Mouse (Mus musculus): Measurements from ENCODE around the gene Bcdin3d. TPM values are rescaled to one million over a fixed set of nuclear protein-coding genes. Genes with fewer than 3 reads are reported as not detected.

Gene Bcdin3d
- polyA plus RNA-seq, 1 experiment from 2014 or later = 21.5 TPM

GRCm38 (mm10) chr15:99471677-99472063 is 2.9 kb downstream of the Bcdin3d start:
- Histone ChIP-seq H3K4me2 (no peak overlapping the region), H3K36me3 (replicated peaks) (peaks cover 24% of the 10 kb centered on the region), H3K4me1 (peaks cover 9% of the 10 kb centered on the region), H3K27ac (no peak overlapping the region), H3K9me3 (no peaks in the 10 kb centered on the region), H3K9ac (no peak overlapping the region), H3K27me3 (peaks cover 6% of the 10 kb centered on the region; the same call in 1 of the 2 replicates), H3K4me3 (replicated peaks) (no peak overlapping the region)
- WGBS = 79% methylated on average over 14 of the region's 14 CpGs
- no peak for ATAC-seq (ENCODE audit: low FRiP score)

- Histone ChIP-seq H3K27me3 (0 out of 2 replicates have a peak, but pooled peaks cover 4% of the 10 kb centered on the region), H3K27ac (no peak overlapping the region), H3K9me3 (no peaks in the 10 kb centered on the region), H3K36me3 (replicated peaks) (peaks cover 24% of the 10 kb centered on the region), H3K9ac (no peak overlapping the region), H3K4me2 (peak overlapping the region; percentile 17; the same call in 1 of the 2 replicates), H3K4me3 (replicated peaks) (no peak overlapping the region), H3K4me1 (peaks cover 9% of the 10 kb centered on the region)
- no peak for ATAC-seq (ENCODE audit: low FRiP score)
- 66% methylated on average over 17 of the region's 17 CpGs for WGBS
Observed at GRCm38 (mm10) chr15:99470971-99471676, 3.4 kb downstream of the Bcdin3d start.

DNA sequence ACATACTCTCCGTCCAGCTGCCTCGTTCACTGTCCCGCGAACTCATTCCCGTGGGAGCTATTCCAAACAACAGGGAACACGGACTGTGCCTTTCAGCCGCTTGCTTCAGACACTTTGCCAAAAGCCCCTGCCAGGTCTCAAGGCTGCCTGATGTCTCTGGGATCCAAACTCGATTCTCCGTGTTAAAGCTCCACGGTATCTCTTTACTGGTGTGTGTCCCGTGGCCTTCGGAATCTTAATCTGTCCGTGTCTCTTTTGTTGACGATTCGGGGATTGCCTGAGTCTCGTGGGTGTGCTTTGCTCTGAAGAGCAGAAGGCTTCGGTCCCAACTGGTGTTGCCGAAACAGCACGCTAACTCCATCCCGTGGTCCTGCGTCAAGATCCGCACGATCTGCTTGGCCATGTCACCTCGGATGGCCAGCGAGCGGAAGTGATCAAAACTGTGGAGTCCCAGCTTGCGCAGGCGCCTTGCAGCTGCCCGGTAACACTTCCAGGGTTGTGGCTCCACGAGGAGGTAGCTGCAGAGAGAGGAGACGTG is 4.2 kb downstream of the Bcdin3d start:
- Histone ChIP-seq H3K27ac (no peak overlapping the region), H3K4me1 (peaks cover 9% of the 10 kb centered on the region), H3K9me3 (no peaks in the 10 kb centered on the region), H3K27me3 (no peaks in the 10 kb centered on the region), H3K36me3 (replicated peaks) (peaks cover 24% of the 10 kb centered on the region), H3K9ac (no peak overlapping the region), H3K4me2 (no peak overlapping the region), H3K4me3 (replicated peaks) (no peak overlapping the region)
- 93% methylated on average over 31 of the region's 31 CpGs for WGBS
- ATAC-seq (ENCODE audit: low FRiP score) = no peak

DNA sequence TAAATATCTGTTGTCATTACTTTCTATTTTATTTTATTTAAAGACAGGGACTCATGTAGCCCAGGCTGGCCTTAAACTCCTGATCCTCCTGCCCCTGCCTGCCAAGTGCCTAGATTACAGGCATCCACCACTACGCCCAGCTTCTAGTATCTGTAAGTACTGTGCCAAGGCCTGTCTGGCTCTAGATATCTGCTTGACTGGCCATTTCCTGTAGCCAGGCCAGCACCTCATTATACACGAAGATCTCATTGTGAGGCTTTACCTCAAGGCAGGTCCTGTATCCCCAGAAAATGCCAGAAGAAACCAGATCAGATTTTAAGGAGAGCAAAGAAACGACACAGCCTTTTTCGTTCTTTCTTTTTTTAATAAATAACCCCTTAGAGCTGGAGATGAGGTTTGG is 4.8 kb downstream of the Bcdin3d start:
- no peak overlapping the region for H3K4me2 ChIP-seq
- WGBS = 95% methylated on average over 4 of the region's 4 CpGs
- no peak overlapping the region for H3K27ac ChIP-seq
- H3K4me1 ChIP-seq = peaks cover 6% of the 10 kb centered on the region
- no peak for ATAC-seq (ENCODE audit: low FRiP score)
- H3K9me3 ChIP-seq = no peaks in the 10 kb centered on the region
- H3K4me3 ChIP-seq (replicated peaks) = no peak overlapping the region
- no peaks in the 10 kb centered on the region for H3K27me3 ChIP-seq
- no peak overlapping the region for H3K9ac ChIP-seq
- H3K36me3 ChIP-seq (replicated peaks) = peaks cover 24% of the 10 kb centered on the region

DNA sequence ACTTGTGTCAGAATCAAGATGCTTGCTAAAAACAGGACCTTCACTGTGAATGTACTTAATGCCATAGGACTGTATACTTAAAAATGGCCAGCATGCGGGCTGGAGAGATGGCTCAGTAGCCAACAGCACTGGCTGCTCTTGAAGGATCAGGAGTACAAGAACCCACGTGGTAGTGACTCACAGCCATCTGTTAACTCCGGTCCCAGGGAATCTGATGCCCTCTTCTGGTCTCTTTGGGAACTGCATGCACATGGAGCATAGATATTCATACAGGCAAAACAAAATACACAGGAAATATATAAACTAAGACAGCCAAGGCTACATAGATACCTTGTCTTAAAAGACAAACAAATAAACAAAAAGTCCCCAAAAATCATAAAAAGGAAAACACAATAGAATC is 5.5 kb downstream of the Bcdin3d start:
- H3K4me3 ChIP-seq (replicated peaks) = no peak overlapping the region
- 45% methylated on average over 3 of the region's 3 CpGs for WGBS
- H3K9me3 ChIP-seq = no peaks in the 10 kb centered on the region
- peaks cover 24% of the 10 kb centered on the region for H3K36me3 ChIP-seq (replicated peaks)
- ATAC-seq (ENCODE audit: low FRiP score) = no peak
- H3K9ac ChIP-seq = no peak overlapping the region
- H3K4me1 ChIP-seq = peaks cover 6% of the 10 kb centered on the region
- H3K4me2 ChIP-seq = no peak overlapping the region
- no peak overlapping the region for H3K27ac ChIP-seq
- no peaks in the 10 kb centered on the region for H3K27me3 ChIP-seq

- Histone ChIP-seq H3K4me2 (no peak overlapping the region), H3K27me3 (no peaks in the 10 kb centered on the region), H3K4me3 (replicated peaks) (no peak overlapping the region), H3K9me3 (no peaks in the 10 kb centered on the region), H3K4me1 (peaks cover 6% of the 10 kb centered on the region), H3K9ac (no peak overlapping the region), H3K36me3 (replicated peaks) (no peaks in the 10 kb centered on the region), H3K27ac (no peak overlapping the region)
- no peak for ATAC-seq (ENCODE audit: low FRiP score)
- WGBS = 80% methylated on average over 13 of the region's 13 CpGs
Observed at GRCm38 (mm10) chr15:99463194-99463593, 11.3 kb downstream of the Bcdin3d start.

GRCm38 (mm10) chr15:99457606-99458401 is 16.7 kb downstream of the Bcdin3d start, which contains the start of gene Nckap5l:
TSS of gene Nckap5l (minus strand) at chr15:99457748.
- H3K4me3 ChIP-seq (replicated peaks) = peak within 1 kb of the TSS; percentile 84
- peak within 1 kb of the TSS; percentile 76 for H3K9ac ChIP-seq
- H3K4me1 ChIP-seq = peaks cover 48% of the 10 kb centered on the region
- ATAC-seq (ENCODE audit: low FRiP score) = peak; percentile 96
- H3K9me3 ChIP-seq = no peaks in the 10 kb centered on the region
- H3K36me3 ChIP-seq (replicated peaks) = no peaks in the 10 kb centered on the region
- peak within 1 kb of the TSS; percentile 67 for H3K4me2 ChIP-seq
- H3K27ac ChIP-seq = peak within 1 kb of the TSS; percentile 89
- no peaks in the 10 kb centered on the region for H3K27me3 ChIP-seq
- WGBS = under 1% methylated on average over 40 of the region's 45 CpGs

DNA sequence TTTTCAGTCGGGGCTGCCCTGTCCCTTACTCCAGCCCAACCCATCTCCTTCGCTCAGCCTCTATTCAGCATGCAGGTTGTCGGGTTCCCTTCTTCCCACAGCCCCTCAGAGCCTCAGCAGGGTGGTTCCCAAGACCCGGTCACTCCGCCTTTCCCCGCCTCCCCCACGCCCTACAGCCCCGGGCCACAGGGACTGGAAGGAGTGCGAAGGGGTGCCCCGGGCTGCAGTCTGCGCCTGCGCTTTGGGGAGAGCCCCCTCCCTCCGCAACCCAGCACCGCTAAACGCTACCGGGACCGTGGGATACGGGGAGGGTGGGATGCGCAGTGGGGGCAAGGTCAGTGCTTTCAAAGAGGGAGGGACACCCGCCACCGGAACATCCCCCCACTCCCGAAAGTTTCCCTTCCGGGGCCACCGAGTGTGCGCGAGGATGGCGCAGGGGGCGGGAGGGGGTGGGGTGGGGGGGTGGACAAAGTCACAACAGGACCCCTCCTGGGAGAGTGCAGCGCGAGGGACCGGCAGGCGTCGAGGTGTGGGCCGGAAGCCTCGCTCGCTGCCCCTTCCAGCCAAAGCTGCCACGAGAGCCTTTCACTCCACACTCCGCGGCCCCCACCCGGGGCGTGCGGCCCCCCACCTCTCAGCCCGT is 17.4 kb downstream of the Bcdin3d start:
- Histone ChIP-seq H3K4me3 (replicated peaks) (peak overlapping the region; percentile 84), H3K27ac (peak overlapping the region; percentile 89), H3K36me3 (replicated peaks) (0 out of 2 replicates have a peak, but pooled peaks cover 4% of the 10 kb centered on the region), H3K9ac (peak overlapping the region; percentile 76), H3K9me3 (no peaks in the 10 kb centered on the region), H3K27me3 (no peaks in the 10 kb centered on the region), H3K4me1 (peaks cover 51% of the 10 kb centered on the region), H3K4me2 (peak overlapping the region; percentile 67)
- under 1% methylated on average over 38 of the region's 43 CpGs for WGBS
- peak; percentile 78 for ATAC-seq (ENCODE audit: low FRiP score)

- Histone ChIP-seq H3K27me3 (no peaks in the 10 kb centered on the region), H3K36me3 (replicated peaks) (0 out of 2 replicates have a peak, but pooled peaks cover 4% of the 10 kb centered on the region), H3K4me2 (peak overlapping the region; percentile 67), H3K9me3 (no peaks in the 10 kb centered on the region), H3K4me3 (replicated peaks) (peak overlapping the region; percentile 84), H3K27ac (peak overlapping the region; percentile 89), H3K4me1 (peaks cover 51% of the 10 kb centered on the region), H3K9ac (peak overlapping the region; percentile 76)
- 14% methylated on average over 7 of the region's 7 CpGs for WGBS
- ATAC-seq (ENCODE audit: low FRiP score) = 0 out of 2 replicates have a peak, but pooled peaks have one; percentile 3
Observed at GRCm38 (mm10) chr15:99456338-99456962, 18.1 kb downstream of the Bcdin3d start.

DNA sequence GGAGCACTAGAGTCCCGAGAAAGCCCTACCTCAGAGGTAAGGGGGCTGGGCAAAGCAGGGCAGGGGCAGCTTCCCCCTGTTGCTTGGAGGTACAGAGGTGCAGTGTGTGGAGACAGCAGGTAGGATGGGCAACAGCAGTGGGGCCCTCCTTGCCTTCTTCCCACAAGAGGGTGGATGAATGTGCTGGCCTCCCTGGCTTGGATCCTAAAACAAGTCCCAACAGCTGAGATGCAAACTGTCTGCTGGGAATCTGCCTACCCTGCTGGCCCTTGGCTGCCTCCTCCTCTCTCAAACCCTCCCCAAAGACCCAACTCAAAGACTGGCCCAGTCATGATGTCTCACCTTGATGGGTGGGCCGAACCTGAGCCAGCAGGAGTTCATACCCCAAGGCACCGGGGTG is 19.1 kb downstream of the Bcdin3d start:
- H3K27ac ChIP-seq = no peak overlapping the region
- H3K27me3 ChIP-seq = no peaks in the 10 kb centered on the region
- 0 out of 2 replicates have a peak, but pooled peaks cover 4% of the 10 kb centered on the region for H3K36me3 ChIP-seq (replicated peaks)
- H3K4me2 ChIP-seq = no peak overlapping the region
- no peak for ATAC-seq (ENCODE audit: low FRiP score)
- 90% methylated on average over 3 of the region's 3 CpGs for WGBS
- H3K9ac ChIP-seq = peak overlapping the region; percentile 29
- H3K4me3 ChIP-seq (replicated peaks) = no peak overlapping the region
- no peaks in the 10 kb centered on the region for H3K9me3 ChIP-seq
- H3K4me1 ChIP-seq = peaks cover 51% of the 10 kb centered on the region

- Histone ChIP-seq H3K4me3 (replicated peaks) (no peak overlapping the region), H3K9me3 (no peaks in the 10 kb centered on the region), H3K27me3 (no peaks in the 10 kb centered on the region), H3K27ac (0 out of 2 replicates have a peak overlapping the region, but pooled peaks have one; percentile 31), H3K9ac (peak overlapping the region; percentile 29), H3K4me1 (peaks cover 51% of the 10 kb centered on the region), H3K36me3 (replicated peaks) (0 out of 2 replicates have a peak, but pooled peaks cover 4% of the 10 kb centered on the region), H3K4me2 (no peak overlapping the region)
- no peak for ATAC-seq (ENCODE audit: low FRiP score)
- 77% methylated on average over 7 of the region's 7 CpGs for WGBS
Observed at GRCm38 (mm10) chr15:99454585-99455279, 19.8 kb downstream of the Bcdin3d start.
